Mouse (Mus musculus): ENCODE data around the gene Mtif2. TPM values are rescaled to one million over a fixed set of nuclear protein-coding genes. Genes with fewer than 3 reads are reported as not detected.
"Not testable (repeated sequence)": the region's sequence is repeated elsewhere in the genome, so short reads cannot be mapped to it uniquely, and the experiment has no call there.

The Mtif2 gene
- 10 to 100 TPM; 20.3 to 25.4 (median 24.8) TPM for total RNA-seq (2022)

GRCm38 (mm10) chr11:29525988-29526794 is at the start of gene Mtif2:
Mtif2 (plus strand) TSS chr11:29526408.
- peak; percentile 40 to 50 for DNase-seq (ENCODE audit: low spot score in 2 of 2)

- DNase-seq (ENCODE audit: low spot score in 2 of 2) = no peak
These were observed 33.1 kb upstream of the Mtif2 start for GRCm38 (mm10) chr11:29493135-29493534.

GRCm38 (mm10) chr11:29496962-29497361 is 29.2 kb upstream of the Mtif2 start:
- no peak for DNase-seq (ENCODE audit: low spot score in 2 of 2)

GRCm38 (mm10) chr11:29503948-29504893 is 22.0 kb upstream of the Mtif2 start:
- DNase-seq (ENCODE audit: low spot score in 2 of 2) = no peak

GRCm38 (mm10) chr11:29504899-29505625 is 21.1 kb upstream of the Mtif2 start:
- no peak for DNase-seq (ENCODE audit: low spot score in 2 of 2)

- DNase-seq (ENCODE audit: low spot score in 2 of 2) = no peak
These were observed 16.8 kb upstream of the Mtif2 start for GRCm38 (mm10) chr11:29509421-29509820.

- DNase-seq (ENCODE audit: low spot score in 2 of 2) = no peak
These were observed 13.2 kb upstream of the Mtif2 start for GRCm38 (mm10) chr11:29512818-29513535.

- DNase-seq (ENCODE audit: low spot score in 2 of 2) = no peak
These were observed 11.9 kb upstream of the Mtif2 start for GRCm38 (mm10) chr11:29514325-29514681.

- peak; percentile 83 to 85 for DNase-seq (ENCODE audit: low spot score in 2 of 2)
These were observed 11.4 kb upstream of the Mtif2 start, which contains the start of gene Prorsd1 for GRCm38 (mm10) chr11:29514682-29515412. Prorsd1 (minus strand) TSS chr11:29515033.

GRCm38 (mm10) chr11:29538201-29538600 is 12.0 kb downstream of the Mtif2 start:
- DNase-seq (ENCODE audit: low spot score in 2 of 2) = no peak

GRCm38 (mm10) chr11:29544225-29544945 is 18.2 kb downstream of the Mtif2 start:
- DNase-seq (ENCODE audit: low spot score in 2 of 2) = no peak

GRCm38 (mm10) chr11:29545150-29545752 is 19.0 kb downstream of the Mtif2 start:
- not testable (repeated sequence) for DNase-seq (ENCODE audit: low spot score in 2 of 2)

- DNase-seq (ENCODE audit: low spot score in 2 of 2) = not testable (repeated sequence)
These were observed 20.1 kb downstream of the Mtif2 start for GRCm38 (mm10) chr11:29546297-29546696.

- no peak for DNase-seq (ENCODE audit: low spot score in 2 of 2)
These were observed 20.6 kb downstream of the Mtif2 start for GRCm38 (mm10) chr11:29546762-29547161.

GRCm38 (mm10) chr11:29547249-29547751 is 21.1 kb downstream of the Mtif2 start:
- no peak for DNase-seq (ENCODE audit: low spot score in 2 of 2)

GRCm38 (mm10) chr11:29547752-29548503 is 21.7 kb downstream of the Mtif2 start, which contains the start of the genes Clhc1 and Rps27a:
Clhc1 (plus strand) TSS chr11:29547950.
Rps27a (minus strand) TSS chr11:29548109.
- peak; percentile 84 to 89 for DNase-seq (ENCODE audit: low spot score in 2 of 2)

GRCm38 (mm10) chr11:29548504-29549424 is 22.6 kb downstream of the Mtif2 start:
- DNase-seq (ENCODE audit: low spot score in 2 of 2) = no peak

Measured in gastrocnemius, adult 8-10 months (tissue).